Mouse (Mus musculus): ENCODE data around the gene Rxrb.
"Not testable (repeated sequence)": the region's sequence is repeated elsewhere in the genome, so short reads cannot be mapped to it uniquely, and the experiment has no call there.

Rxrb gene
- long read RNA-seq, experiment 1, partial matches to known transcripts = 2 of 11 reads
- long read RNA-seq, experiment 1, other reads (novel, unspliced or antisense) = 3 of 11 reads
- long read RNA-seq, experiment 2, partial matches to known transcripts = 4 of 11 reads
- long read RNA-seq, experiment 2, other reads (novel, unspliced or antisense) = 1 of 11 reads

- intact Hi-C loops (cut with DNase I) = no loop called here
These were observed at the start of gene Rxrb, which contains the start of gene Slc39a7 for GRCm38 (mm10) chr17:34031465-34032173. Rxrb (plus strand) TSS chr17:34031812. Slc39a7 (minus strand) TSS chr17:34031682.

- intact Hi-C loops (cut with DNase I) = not testable (repeated sequence)
These were observed 49.5 kb upstream of the Rxrb start for GRCm38 (mm10) chr17:33982136-33982535.

GRCm38 (mm10) chr17:33991788-33992664, 39.6 kb upstream of the Rxrb start:
- intact Hi-C loops (cut with DNase I) = no loop called here

- intact Hi-C loops (cut with DNase I) = loop anchor here (1.0 kb wide), 1 partner anchor 1274 kb away; no protein-coding TSS in a partner anchor
These were observed 36.7 kb upstream of the Rxrb start for GRCm38 (mm10) chr17:33994959-33995358.

- intact Hi-C loops (cut with DNase I) = loop anchor here (1.0 kb wide), 1 partner anchor 1274 kb away; no protein-coding TSS in a partner anchor
These were observed 36.0 kb upstream of the Rxrb start for GRCm38 (mm10) chr17:33995651-33996050.

- intact Hi-C loops (cut with DNase I) = not testable (repeated sequence)
These were observed 34.6 kb upstream of the Rxrb start for GRCm38 (mm10) chr17:33997025-33997424.

- intact Hi-C loops (cut with DNase I) = not testable (repeated sequence)
These were observed 32.9 kb upstream of the Rxrb start for GRCm38 (mm10) chr17:33998697-33999096.

- intact Hi-C loops (cut with DNase I) = no loop called here
These were observed 32.1 kb upstream of the Rxrb start for GRCm38 (mm10) chr17:33999341-34000149.

GRCm38 (mm10) chr17:34000150-34000537, 31.5 kb upstream of the Rxrb start, which contains the start of gene H2-K1:
H2-K1 (minus strand) TSS chr17:34000347.
- intact Hi-C loops (cut with DNase I) = no loop called here

- intact Hi-C loops (cut with DNase I) = not testable (repeated sequence)
These were observed 30.8 kb upstream of the Rxrb start for GRCm38 (mm10) chr17:34000796-34001195.

- intact Hi-C loops (cut with DNase I) = no loop called here
These were observed 28.2 kb upstream of the Rxrb start for GRCm38 (mm10) chr17:34003426-34003825.

- intact Hi-C loops (cut with DNase I) = no loop called here
These were observed 25.0 kb upstream of the Rxrb start for GRCm38 (mm10) chr17:34006570-34006969.

GRCm38 (mm10) chr17:34010156-34010555, 21.5 kb upstream of the Rxrb start:
- intact Hi-C loops (cut with DNase I) = no loop called here

GRCm38 (mm10) chr17:34013436-34013835, 18.2 kb upstream of the Rxrb start:
- intact Hi-C loops (cut with DNase I) = no loop called here

GRCm38 (mm10) chr17:34021539-34022413, 9.8 kb upstream of the Rxrb start:
- intact Hi-C loops (cut with DNase I) = loop anchor here (2.0 kb wide), 1 partner anchor 63 kb away; no protein-coding TSS in a partner anchor

- intact Hi-C loops (cut with DNase I) = no loop called here
These were observed 9.2 kb upstream of the Rxrb start for GRCm38 (mm10) chr17:34022414-34022783.

GRCm38 (mm10) chr17:34022987-34023386, 8.6 kb upstream of the Rxrb start:
- intact Hi-C loops (cut with DNase I) = no loop called here

- intact Hi-C loops (cut with DNase I) = no loop called here
These were observed 7.9 kb upstream of the Rxrb start for GRCm38 (mm10) chr17:34023678-34024077.

GRCm38 (mm10) chr17:34024317-34024821, 7.2 kb upstream of the Rxrb start, which contains the start of gene Ring1:
Ring1 (minus strand) TSS chr17:34024680.
- intact Hi-C loops (cut with DNase I) = no loop called here
